ENCODE assay signal across 21 mouse cellular contexts in genomic region chr10:121994660-121995059, GRCm38 (mm10). TPM values are rescaled to one million over a fixed set of nuclear protein-coding genes. Genes with fewer than 3 reads are reported as not detected.
A peak's percentile ranks its signal among the peaks of the same experiment; 100 is the strongest.
DNase-seq lines count a peak whose midpoint lies in the region; ATAC-seq lines count a peak whose summit lies in the region.
"Had no signal": no experiment of that assay in that cellular context is flagged by ENCODE, and none has a peak within 500 bp of the region (broad histone marks: within the 10 kb centered on the region; RNA-seq: fewer than 3 reads in every experiment).

No protein-coding gene starts in this region.

- DNase-seq in neural tube, embryonic 10.5 days (ENCODE audit: extremely low spot score, low spot score) = no peak
- DNase-seq in forebrain, embryonic 11.5 days (ENCODE audit: low spot score) = no peak
- DNase-seq: adrenal gland, adult 8-10 months; adrenal gland, postnatal 14 days; cerebellum, adult 11 months; cerebellum, adult 18-20 months; cerebellum, adult 8-10 months; cerebellum, adult 9-11 months; cerebellum, postnatal 14 days; cerebellum, postnatal 36 days had no signal

- H3K27me3 ChIP-seq in neural tube, embryonic 13.5 days = no peaks in the 10 kb centered on the region
- no peaks in the 10 kb centered on the region for H3K27me3 ChIP-seq in forebrain, embryonic 11.5 days (ENCODE audit: control insufficient read depth, insufficient read depth, low read length)
- H3K27me3 ChIP-seq in heart, embryonic 11.5 days (ENCODE audit: control insufficient read depth, insufficient read depth, low read length) = no peaks in the 10 kb centered on the region
- H3K27me3 ChIP-seq: embryonic facial prominence, embryonic 12.5 days; forebrain, embryonic 12.5 days; Patski had no signal

- no peak overlapping the region for H3K4me3 ChIP-seq in neural tube, embryonic 13.5 days
- no peak overlapping the region for H3K4me3 ChIP-seq in forebrain, embryonic 11.5 days (ENCODE audit: low read depth, low read length)
- H3K4me3 ChIP-seq in heart, embryonic 11.5 days (ENCODE audit: low read depth, low read length) = no peak overlapping the region
- H3K4me3 ChIP-seq: embryonic facial prominence, embryonic 10.5 days; embryonic facial prominence, embryonic 12.5 days; forebrain, embryonic 12.5 days had no signal

- peaks cover 37% of the 10 kb centered on the region for H3K4me1 ChIP-seq in neural tube, embryonic 13.5 days (replicated peaks)
- H3K4me1 ChIP-seq in forebrain, embryonic 11.5 days (replicated peaks; ENCODE audit: control insufficient read depth, insufficient read depth, low read length) = 0 out of 2 replicates have a peak, but pooled peaks cover 2% of the 10 kb centered on the region
- no peaks in the 10 kb centered on the region for H3K4me1 ChIP-seq in heart, embryonic 11.5 days (ENCODE audit: control insufficient read depth, insufficient read depth, low read length)
- H3K4me1 ChIP-seq: embryonic facial prominence, embryonic 12.5 days had no signal

- H3K9ac ChIP-seq in neural tube, embryonic 13.5 days = 0 out of 2 replicates have a peak overlapping the region, but pooled peaks have one; percentile 38
- H3K9ac ChIP-seq in forebrain, embryonic 11.5 days (ENCODE audit: low read length) = no peak overlapping the region
- H3K9ac ChIP-seq in heart, embryonic 11.5 days (ENCODE audit: low read depth, low read length) = no peak overlapping the region
- H3K9ac ChIP-seq: embryonic facial prominence, embryonic 12.5 days; forebrain, embryonic 12.5 days had no signal

- H3K36me3 ChIP-seq in neural tube, embryonic 13.5 days = no peaks in the 10 kb centered on the region
- no peaks in the 10 kb centered on the region for H3K36me3 ChIP-seq in forebrain, embryonic 11.5 days (ENCODE audit: control insufficient read depth, insufficient read depth, low read length)
- H3K36me3 ChIP-seq in heart, embryonic 11.5 days (ENCODE audit: control insufficient read depth, insufficient read depth, low read length) = no peaks in the 10 kb centered on the region
- H3K36me3 ChIP-seq: embryonic facial prominence, embryonic 10.5 days; embryonic facial prominence, embryonic 12.5 days; forebrain, embryonic 12.5 days had no signal

- WGBS in neural tube, embryonic 13.5 days = 60% methylated on average over 5 of the region's 5 CpGs
- 81% methylated on average over 5 of the region's 5 CpGs for WGBS in forebrain, embryonic 11.5 days
- 59% methylated on average over 5 of the region's 5 CpGs for WGBS in heart, embryonic 11.5 days (ENCODE audit: insufficient replicate concordance)

- H3K9me3 ChIP-seq in neural tube, embryonic 13.5 days = no peaks in the 10 kb centered on the region
- no peaks in the 10 kb centered on the region for H3K9me3 ChIP-seq in forebrain, embryonic 11.5 days (ENCODE audit: control insufficient read depth, low read length)
- no peaks in the 10 kb centered on the region for H3K9me3 ChIP-seq in heart, embryonic 11.5 days (replicated peaks; ENCODE audit: control insufficient read depth, low read length)
- H3K9me3 ChIP-seq: embryonic facial prominence, embryonic 10.5 days; embryonic facial prominence, embryonic 12.5 days; forebrain, embryonic 12.5 days had no signal

- no peak for ATAC-seq in neural tube, embryonic 13.5 days (ENCODE audit: low read depth)
- peak; percentile 47; the same call in 1 of the 2 replicates for ATAC-seq in common myeloid progenitor, adult 5-6 weeks (replicated peaks; ENCODE audit: low read depth, poor library complexity, severe bottlenecking)
- peak; percentile 93 for ATAC-seq in megakaryocyte-erythroid progenitor cell, adult 5-6 weeks (replicated peaks; ENCODE audit: low FRiP score, low TSS enrichment, poor library complexity, severe bottlenecking)
- ATAC-seq in forebrain, embryonic 11.5 days (replicated peaks; ENCODE audit: low FRiP score) = no peak
- no peak for ATAC-seq in heart, embryonic 11.5 days (replicated peaks; ENCODE audit: insufficient number of reproducible peaks, low FRiP score, low TSS enrichment)
- ATAC-seq: activated CD4-positive, CD25-positive, alpha-beta regulatory T cell, adult 4 months; forebrain, embryonic 14.5 days; Patski had no signal

- H3K4me2 ChIP-seq in neural tube, embryonic 13.5 days = no peak overlapping the region
- no peak overlapping the region for H3K4me2 ChIP-seq in forebrain, embryonic 11.5 days (ENCODE audit: low read depth, low read length, severe bottlenecking)
- no peak overlapping the region for H3K4me2 ChIP-seq in heart, embryonic 11.5 days
- H3K4me2 ChIP-seq: embryonic facial prominence, embryonic 12.5 days; forebrain, embryonic 12.5 days had no signal

- no peak overlapping the region for H3K27ac ChIP-seq in neural tube, embryonic 13.5 days (replicated peaks)
- no peak overlapping the region for H3K27ac ChIP-seq in forebrain, embryonic 11.5 days (ENCODE audit: low read depth, low read length)
- H3K27ac ChIP-seq in heart, embryonic 11.5 days (ENCODE audit: low read depth, low read length) = no peak overlapping the region
- H3K27ac ChIP-seq: embryonic facial prominence, embryonic 10.5 days; embryonic facial prominence, embryonic 12.5 days; forebrain, embryonic 12.5 days had no signal

RNA-seq across cellular contexts. Expression of gene Srgap1, which starts 52.5 kb away (rescaled TPM):
- 38.8 and 39.9 TPM in 2 replicates for polyA plus RNA-seq in neural tube, embryonic 13.5 days (2015; fragmentation: Nextera tagmentation; extraction: Ambion mirVana)
- 0.14 TPM in 1 of 2 replicates, not detected in the other for total RNA-seq in common myeloid progenitor, adult 5-6 weeks (2017)
- 0.07 and 0.84 TPM in 2 replicates for total RNA-seq in megakaryocyte-erythroid progenitor cell, adult 5-6 weeks (2014; fragmentation: Nextera tagmentation)
- not detected in 2 replicates for total RNA-seq in megakaryocyte-erythroid progenitor cell, adult 5-6 weeks (2017)
- 11.7 and 12.0 TPM in 2 replicates for polyA plus RNA-seq in forebrain, embryonic 11.5 days (2014; fragmentation: Nextera tagmentation; extraction: Ambion mirVana)
- 3.3 and 8.2 TPM in 2 replicates for polyA plus RNA-seq in heart, embryonic 11.5 days (2014; fragmentation: Nextera tagmentation; extraction: Ambion mirVana)
- total RNA-seq: MEL had no signal

Comparison
In these comparisons a context has a peak if more than half of its experiments do, and no peak if none do; other contexts are left out.
1. ATAC-seq: peak in common myeloid progenitor, adult 5-6 weeks (single experiment) and megakaryocyte-erythroid progenitor cell, adult 5-6 weeks (single experiment); none in neural tube, embryonic 13.5 days (single experiment), forebrain, embryonic 11.5 days (single experiment) and heart, embryonic 11.5 days (single experiment).